Mouse (Mus musculus) ZHBTc4 (cell line): ENCODE results near the gene Matn4.

Experiments used
- DNase-seq: peaks from one replicate; pipeline ENCODE4 v3.0.0-alpha.2; 2011; ENCODE audit warnings: low read depth, low spot score

Gene Matn4

GRCm38 (mm10) chr2:164436215-164436913 is 31.4 kb upstream of the Matn4 start:
- DNase-seq: no peak

GRCm38 (mm10) chr2:164435216-164436090 is 30.5 kb upstream of the Matn4 start:
- DNase-seq: peak; percentile 53

- DNase-seq: no peak
These were observed 29.7 kb upstream of the Matn4 start for GRCm38 (mm10) chr2:164434681-164435080.

- peak; percentile 68 for DNase-seq
These were observed 28.4 kb upstream of the Matn4 start for GRCm38 (mm10) chr2:164433278-164433895.

- DNase-seq: no peak
These were observed 27.7 kb upstream of the Matn4 start for GRCm38 (mm10) chr2:164432541-164433191.

GRCm38 (mm10) chr2:164431676-164432465 is 26.9 kb upstream of the Matn4 start:
- DNase-seq: no peak

GRCm38 (mm10) chr2:164430697-164431096 is 25.7 kb upstream of the Matn4 start:
- DNase-seq: peak; percentile 77

- peak; percentile 51 for DNase-seq
These were observed 25.1 kb upstream of the Matn4 start for GRCm38 (mm10) chr2:164429881-164430615.

GRCm38 (mm10) chr2:164428451-164428850 is 23.5 kb upstream of the Matn4 start:
- peak; percentile 78 for DNase-seq

GRCm38 (mm10) chr2:164426952-164427351 is 22.0 kb upstream of the Matn4 start:
- DNase-seq: no peak

GRCm38 (mm10) chr2:164426121-164426520 is 21.2 kb upstream of the Matn4 start:
- DNase-seq: peak; percentile 85

- no peak for DNase-seq
These were observed 20.4 kb upstream of the Matn4 start for GRCm38 (mm10) chr2:164425401-164425800.

- no peak for DNase-seq
These were observed 19.4 kb upstream of the Matn4 start for GRCm38 (mm10) chr2:164424406-164424805.

GRCm38 (mm10) chr2:164423464-164423863 is 18.5 kb upstream of the Matn4 start:
- DNase-seq: no peak

GRCm38 (mm10) chr2:164422675-164423393 is 17.9 kb upstream of the Matn4 start:
- DNase-seq: no peak

- DNase-seq: no peak
These were observed 17.0 kb upstream of the Matn4 start for GRCm38 (mm10) chr2:164421979-164422378.

- DNase-seq: no peak
These were observed 16.3 kb upstream of the Matn4 start for GRCm38 (mm10) chr2:164421306-164421705.

- peak; percentile 39 for DNase-seq
These were observed 14.5 kb upstream of the Matn4 start for GRCm38 (mm10) chr2:164419489-164419888.

- DNase-seq: peak; percentile 61
These were observed 13.4 kb upstream of the Matn4 start for GRCm38 (mm10) chr2:164418308-164418875.
